Mouse (Mus musculus): ENCODE measurements around the gene Golgb1. TPM values are rescaled to one million over a fixed set of nuclear protein-coding genes. Genes with fewer than 3 reads are reported as not detected.

The Golgb1 gene
- polyA plus RNA-seq, 1 experiment from 2014 or later = 88.6 TPM

DNA sequence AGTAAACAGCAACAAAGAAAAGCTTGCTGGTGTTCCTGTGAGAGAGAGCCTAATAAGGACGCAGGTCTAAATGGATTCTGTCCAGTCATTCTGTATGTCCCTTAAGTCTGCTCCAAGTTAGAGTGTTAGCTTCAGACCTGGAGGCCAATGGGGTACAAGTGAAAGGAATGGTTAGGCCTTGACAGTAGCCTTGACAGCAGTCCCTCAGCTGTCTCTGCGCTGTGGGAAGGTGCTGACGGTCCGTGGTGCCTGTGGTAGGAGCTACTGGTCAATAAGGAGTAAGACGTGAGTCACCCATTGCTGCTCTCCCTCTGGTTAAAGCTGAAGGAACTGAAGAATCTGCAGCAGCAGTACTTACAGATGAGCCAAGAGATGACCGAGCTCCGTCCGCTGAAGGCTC lies 49.4 kb downstream of the Golgb1 start:
- ATAC-seq (ENCODE audit: low FRiP score, low TSS enrichment) (no peak), DNase-seq (no peak)
- H3K4me1 ChIP-seq (ENCODE audit: control insufficient read depth, insufficient read depth, low read length) = no peaks in the 10 kb centered on the region
- no peaks in the 10 kb centered on the region for H3K9me3 ChIP-seq (ENCODE audit: control insufficient read depth, low read length)
- H3K27ac ChIP-seq (replicated peaks; ENCODE audit: low read depth, low read length) = no peak overlapping the region
- H3K4me2 ChIP-seq (ENCODE audit: low read length) = no peak overlapping the region
- H3K36me3 ChIP-seq (ENCODE audit: control insufficient read depth, insufficient read depth, low read length) = peaks cover 71% of the 10 kb centered on the region
- WGBS = 95% methylated on average over 8 of the region's 8 CpGs
- no peaks in the 10 kb centered on the region for H3K27me3 ChIP-seq (ENCODE audit: control insufficient read depth, insufficient read depth, low read length)
- H3K9ac ChIP-seq (replicated peaks; ENCODE audit: low read length) = no peak overlapping the region
- H3K4me3 ChIP-seq (replicated peaks; ENCODE audit: low read depth, low read length) = no peak overlapping the region

DNA sequence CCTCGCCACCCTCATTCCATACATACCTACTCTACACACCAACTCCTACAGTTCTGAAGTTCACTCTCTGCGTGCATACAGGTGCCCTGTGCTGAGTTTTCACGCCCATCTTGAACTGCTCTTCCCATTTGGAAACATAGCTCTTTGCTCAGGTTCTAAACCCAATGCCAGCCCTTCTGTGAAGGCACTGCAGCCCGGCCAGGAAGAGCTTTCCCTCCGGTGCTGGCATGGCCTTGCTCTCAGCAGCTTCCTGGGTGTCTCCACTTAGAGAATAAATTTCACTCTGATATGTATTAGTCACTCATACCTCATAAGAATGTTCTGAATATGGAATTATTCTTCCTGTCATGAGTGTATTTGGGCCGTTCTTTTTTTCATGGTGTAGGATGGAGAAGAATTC lies 50.4 kb downstream of the Golgb1 start:
- Histone ChIP-seq H3K4me2 (ENCODE audit: low read length) (no peak overlapping the region), H3K9me3 (ENCODE audit: control insufficient read depth, low read length) (no peaks in the 10 kb centered on the region), H3K27me3 (ENCODE audit: control insufficient read depth, insufficient read depth, low read length) (no peaks in the 10 kb centered on the region), H3K36me3 (ENCODE audit: control insufficient read depth, insufficient read depth, low read length) (peaks cover 71% of the 10 kb centered on the region), H3K27ac (replicated peaks; ENCODE audit: low read depth, low read length) (no peak overlapping the region), H3K4me3 (replicated peaks; ENCODE audit: low read depth, low read length) (no peak overlapping the region), H3K9ac (replicated peaks; ENCODE audit: low read length) (no peak overlapping the region), H3K4me1 (ENCODE audit: control insufficient read depth, insufficient read depth, low read length) (no peaks in the 10 kb centered on the region)
- ATAC-seq (ENCODE audit: low FRiP score, low TSS enrichment) = no peak
- no peak for DNase-seq
- 97% methylated on average over 6 of the region's 6 CpGs for WGBS

DNA sequence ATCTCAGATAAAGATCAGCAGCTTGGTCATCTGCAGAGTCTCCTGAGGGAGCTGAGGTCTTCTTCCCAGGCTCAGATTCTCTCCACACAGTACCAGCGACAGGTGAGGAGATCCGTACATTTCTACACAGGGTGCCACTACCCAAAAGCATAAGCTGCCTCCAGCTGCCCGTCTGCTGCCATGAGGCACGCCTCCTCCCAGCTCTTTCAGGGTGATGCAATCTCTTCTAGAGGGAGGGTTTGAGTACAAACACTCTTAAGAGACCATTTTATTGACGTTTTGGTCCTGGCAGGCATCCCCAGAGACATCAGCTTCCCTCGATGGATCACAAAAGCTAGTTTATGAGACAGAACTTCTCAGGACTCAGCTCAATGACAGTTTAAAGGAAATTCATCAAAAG lies 50.9 kb downstream of the Golgb1 start:
- Histone ChIP-seq H3K9me3 (ENCODE audit: control insufficient read depth, low read length) (no peaks in the 10 kb centered on the region), H3K4me3 (replicated peaks; ENCODE audit: low read depth, low read length) (no peak overlapping the region), H3K36me3 (ENCODE audit: control insufficient read depth, insufficient read depth, low read length) (peaks cover 71% of the 10 kb centered on the region), H3K9ac (replicated peaks; ENCODE audit: low read length) (no peak overlapping the region), H3K27ac (replicated peaks; ENCODE audit: low read depth, low read length) (no peak overlapping the region), H3K4me2 (ENCODE audit: low read length) (no peak overlapping the region), H3K4me1 (ENCODE audit: control insufficient read depth, insufficient read depth, low read length) (no peaks in the 10 kb centered on the region), H3K27me3 (ENCODE audit: control insufficient read depth, insufficient read depth, low read length) (no peaks in the 10 kb centered on the region)
- ATAC-seq (ENCODE audit: low FRiP score, low TSS enrichment) (no peak), DNase-seq (no peak)
- WGBS = 86% methylated on average over 6 of the region's 6 CpGs

DNA sequence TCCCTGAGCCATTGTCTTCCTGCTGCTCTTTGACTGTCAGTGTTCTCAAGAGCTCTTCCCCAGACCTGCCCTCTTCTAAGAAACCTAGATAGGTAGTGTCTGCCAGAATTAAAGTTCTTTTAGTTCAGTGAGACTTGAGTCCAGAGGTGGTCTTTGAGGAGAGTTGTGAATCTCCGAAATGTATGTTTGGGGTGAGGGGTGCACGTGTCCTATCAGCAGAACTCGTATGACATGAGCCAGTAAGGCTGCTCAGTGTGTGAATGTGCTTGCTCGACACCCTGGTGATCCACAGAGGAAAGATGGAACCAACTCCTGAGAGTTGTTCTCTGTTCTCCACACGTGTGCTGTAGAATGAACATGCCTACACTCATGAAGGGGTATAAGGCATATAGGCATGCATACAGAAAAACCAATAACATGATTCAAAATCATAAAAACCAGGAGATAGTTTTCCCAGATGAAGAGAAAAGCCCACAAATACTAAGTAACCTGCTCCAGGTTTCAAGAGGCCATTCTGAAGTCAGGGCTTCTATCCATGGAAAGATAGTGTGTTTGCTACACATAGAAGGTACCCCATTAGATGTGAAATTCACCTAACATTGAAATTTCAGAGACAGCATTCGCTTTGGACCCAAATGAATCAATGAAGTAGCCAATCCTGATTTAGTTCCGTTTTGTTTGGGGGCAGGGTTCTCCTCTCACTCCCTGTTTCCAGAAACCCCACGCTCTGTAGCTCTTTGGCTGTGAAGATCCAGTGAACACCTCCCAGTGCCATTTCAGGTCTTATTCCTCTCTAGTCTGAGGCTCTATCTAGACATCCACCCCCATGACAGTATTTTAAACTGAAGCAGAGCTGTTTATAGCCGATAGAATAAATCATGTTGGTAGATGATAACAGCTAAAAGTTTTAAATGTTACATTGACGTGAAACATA lies 51.8 kb downstream of the Golgb1 start:
- ATAC-seq (ENCODE audit: low FRiP score, low TSS enrichment) (no peak), DNase-seq (no peak)
- H3K4me1 ChIP-seq (ENCODE audit: control insufficient read depth, insufficient read depth, low read length) = no peaks in the 10 kb centered on the region
- 93% methylated on average over 10 of the region's 10 CpGs for WGBS
- no peaks in the 10 kb centered on the region for H3K27me3 ChIP-seq (ENCODE audit: control insufficient read depth, insufficient read depth, low read length)
- H3K4me2 ChIP-seq (ENCODE audit: low read length) = no peak overlapping the region
- H3K36me3 ChIP-seq (ENCODE audit: control insufficient read depth, insufficient read depth, low read length) = peaks cover 76% of the 10 kb centered on the region
- H3K27ac ChIP-seq (replicated peaks; ENCODE audit: low read depth, low read length) = no peak overlapping the region
- H3K9ac ChIP-seq (replicated peaks; ENCODE audit: low read length) = no peak overlapping the region
- no peak overlapping the region for H3K4me3 ChIP-seq (replicated peaks; ENCODE audit: low read depth, low read length)
- H3K9me3 ChIP-seq (ENCODE audit: control insufficient read depth, low read length) = no peaks in the 10 kb centered on the region

DNA sequence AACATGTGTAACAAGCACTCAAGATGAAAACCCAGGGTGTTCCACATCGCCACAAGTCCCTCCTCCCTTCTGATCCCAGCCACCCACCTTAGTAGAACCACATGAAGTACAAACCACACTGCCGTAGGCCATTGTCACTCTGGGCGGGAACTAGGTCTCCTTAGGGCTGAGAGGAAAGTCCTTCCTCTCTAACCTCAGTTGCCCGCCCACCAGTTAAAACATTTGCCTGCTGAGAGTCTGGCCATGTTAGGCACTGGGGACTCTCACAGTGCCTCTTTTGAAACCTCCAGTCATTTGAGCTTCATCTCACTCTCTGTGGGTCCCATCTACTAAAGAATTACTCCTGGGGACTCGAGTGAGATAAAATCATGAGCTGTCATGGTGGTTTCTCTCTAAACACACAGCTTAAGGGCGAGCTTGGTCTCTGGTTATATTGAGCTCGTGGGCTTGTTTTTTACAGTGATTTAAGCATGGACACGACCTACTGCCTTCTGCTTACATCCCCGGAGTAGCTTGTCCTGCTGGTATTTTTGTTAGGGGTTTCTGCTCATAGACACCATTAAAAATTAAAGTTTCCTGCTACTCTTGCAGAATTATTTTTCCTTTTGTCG lies 52.7 kb downstream of the Golgb1 start:
- H3K36me3 ChIP-seq (ENCODE audit: control insufficient read depth, insufficient read depth, low read length) = peaks cover 80% of the 10 kb centered on the region
- ATAC-seq (ENCODE audit: low FRiP score, low TSS enrichment) = no peak

DNA sequence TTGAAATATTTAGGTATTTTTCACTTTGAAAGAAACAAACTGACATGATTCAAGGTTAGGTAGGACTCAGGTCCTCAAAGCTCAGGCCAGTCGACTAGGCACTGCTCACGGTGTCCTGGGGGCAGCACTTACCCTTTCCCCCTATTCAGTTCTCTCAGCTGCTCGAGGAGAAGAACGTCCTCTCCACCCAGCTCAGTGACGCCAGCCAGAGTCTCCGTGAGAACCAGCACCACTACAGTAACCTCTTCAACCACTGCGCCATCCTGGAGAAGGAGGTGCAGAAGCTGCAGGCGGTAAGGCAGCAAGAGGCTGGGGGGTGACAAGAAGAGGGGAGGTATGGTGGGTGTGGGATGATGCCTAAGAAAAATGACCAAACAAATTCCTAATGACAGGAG lies 53.2 kb downstream of the Golgb1 start:
- WGBS = 93% methylated on average over 8 of the region's 8 CpGs

More for the DNA sequence above, 52.7 kb downstream of the Golgb1 start:
- Histone ChIP-seq H3K9me3 (ENCODE audit: control insufficient read depth, low read length) (no peaks in the 10 kb centered on the region), H3K27me3 (ENCODE audit: control insufficient read depth, insufficient read depth, low read length) (no peaks in the 10 kb centered on the region), H3K9ac (replicated peaks; ENCODE audit: low read length) (no peak overlapping the region), H3K27ac (replicated peaks; ENCODE audit: low read depth, low read length) (no peak overlapping the region), H3K4me3 (replicated peaks; ENCODE audit: low read depth, low read length) (no peak overlapping the region), H3K4me2 (ENCODE audit: low read length) (no peak overlapping the region), H3K4me1 (ENCODE audit: control insufficient read depth, insufficient read depth, low read length) (no peaks in the 10 kb centered on the region)
- DNase-seq = no peak
- 90% methylated on average over 10 of the region's 10 CpGs for WGBS

DNA sequence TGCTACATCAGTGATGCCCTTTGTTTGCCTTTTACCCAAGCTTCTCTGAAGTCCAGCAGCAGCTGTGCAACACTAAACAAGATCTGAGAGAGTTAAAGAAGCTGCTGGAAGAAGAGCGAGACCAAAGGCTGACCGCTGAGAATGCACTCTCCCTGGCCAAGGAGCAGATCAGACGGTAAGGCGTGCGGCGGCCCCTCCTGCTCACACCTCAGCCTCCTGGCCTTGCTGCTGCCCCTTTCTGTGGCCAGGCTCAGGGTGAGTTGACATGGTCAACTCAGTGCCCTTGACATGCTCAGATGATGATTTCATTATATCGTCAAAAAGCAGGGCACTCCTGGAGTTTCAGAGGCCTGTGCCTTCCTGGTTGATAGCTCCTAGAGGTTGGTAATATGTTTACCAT lies 54.3 kb downstream of the Golgb1 start:
- H3K36me3 ChIP-seq (ENCODE audit: control insufficient read depth, insufficient read depth, low read length) = peaks cover 87% of the 10 kb centered on the region

More for the DNA sequence above, 53.2 kb downstream of the Golgb1 start:
- Histone ChIP-seq H3K4me3 (replicated peaks; ENCODE audit: low read depth, low read length) (no peak overlapping the region), H3K9me3 (ENCODE audit: control insufficient read depth, low read length) (no peaks in the 10 kb centered on the region), H3K4me1 (ENCODE audit: control insufficient read depth, insufficient read depth, low read length) (no peaks in the 10 kb centered on the region), H3K4me2 (ENCODE audit: low read length) (no peak overlapping the region), H3K27me3 (ENCODE audit: control insufficient read depth, insufficient read depth, low read length) (no peaks in the 10 kb centered on the region), H3K36me3 (ENCODE audit: control insufficient read depth, insufficient read depth, low read length) (peaks cover 85% of the 10 kb centered on the region), H3K27ac (replicated peaks; ENCODE audit: low read depth, low read length) (no peak overlapping the region), H3K9ac (replicated peaks; ENCODE audit: low read length) (no peak overlapping the region)
- no peak for DNase-seq
- ATAC-seq (ENCODE audit: low FRiP score, low TSS enrichment) = no peak

DNA sequence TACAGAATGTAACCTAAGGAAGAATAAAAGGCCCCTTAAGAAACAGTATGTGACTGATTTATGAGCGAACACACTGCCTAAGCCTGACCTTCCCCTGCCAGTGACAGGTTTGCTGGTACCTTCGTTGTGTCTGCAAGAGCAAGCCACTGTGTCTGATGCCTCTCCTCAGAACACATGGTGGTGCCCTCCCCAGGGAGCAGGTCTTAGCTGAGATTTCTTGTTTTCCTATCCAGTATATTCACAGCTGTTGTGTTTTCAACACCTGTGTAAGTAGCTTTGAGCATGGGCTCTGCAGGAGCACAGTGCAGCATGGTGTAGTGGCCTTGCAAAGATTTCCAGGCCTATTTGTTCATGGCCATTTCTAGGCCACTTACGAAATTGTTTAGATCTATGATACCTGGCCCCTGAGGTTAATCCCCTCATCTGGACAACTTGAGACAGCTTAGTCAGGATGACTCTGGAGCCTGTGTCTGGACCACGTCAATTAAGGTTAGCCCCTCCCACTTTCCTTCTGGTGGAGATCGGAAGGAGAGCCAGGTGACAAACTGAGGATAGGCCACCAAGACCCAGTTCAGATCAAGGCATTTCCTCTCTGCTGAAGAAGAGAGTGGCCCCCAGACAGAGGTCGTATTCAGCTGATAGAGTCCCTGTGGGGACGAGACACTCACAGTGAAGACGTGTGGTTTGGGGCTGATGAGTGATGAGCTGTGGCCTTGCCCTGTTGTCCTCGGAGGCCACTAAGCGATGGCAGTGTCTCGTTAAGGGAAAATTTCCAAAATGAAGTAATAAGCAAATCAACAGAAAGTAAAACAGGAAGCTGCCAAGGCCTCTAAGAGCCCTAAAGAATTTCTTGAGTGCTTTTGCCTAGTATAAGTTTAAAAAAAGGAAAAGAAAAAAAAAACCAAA lies 55.5 kb downstream of the Golgb1 start:
- Histone ChIP-seq H3K4me2 (ENCODE audit: low read length) (no peak overlapping the region), H3K27me3 (ENCODE audit: control insufficient read depth, insufficient read depth, low read length) (no peaks in the 10 kb centered on the region), H3K9me3 (ENCODE audit: control insufficient read depth, low read length) (no peaks in the 10 kb centered on the region), H3K9ac (replicated peaks; ENCODE audit: low read length) (no peak overlapping the region), H3K4me1 (ENCODE audit: control insufficient read depth, insufficient read depth, low read length) (no peaks in the 10 kb centered on the region), H3K36me3 (ENCODE audit: control insufficient read depth, insufficient read depth, low read length) (peaks cover 78% of the 10 kb centered on the region), H3K27ac (replicated peaks; ENCODE audit: low read depth, low read length) (no peak overlapping the region), H3K4me3 (replicated peaks; ENCODE audit: low read depth, low read length) (no peak overlapping the region)
- DNase-seq (no peak), ATAC-seq (ENCODE audit: low FRiP score, low TSS enrichment) (no peak)
- WGBS = 88% methylated on average over 11 of the region's 11 CpGs

More for the DNA sequence above, 54.3 kb downstream of the Golgb1 start:
- Histone ChIP-seq H3K27me3 (ENCODE audit: control insufficient read depth, insufficient read depth, low read length) (no peaks in the 10 kb centered on the region), H3K4me1 (ENCODE audit: control insufficient read depth, insufficient read depth, low read length) (no peaks in the 10 kb centered on the region), H3K9ac (replicated peaks; ENCODE audit: low read length) (no peak overlapping the region), H3K27ac (replicated peaks; ENCODE audit: low read depth, low read length) (no peak overlapping the region), H3K4me2 (ENCODE audit: low read length) (no peak overlapping the region), H3K4me3 (replicated peaks; ENCODE audit: low read depth, low read length) (no peak overlapping the region), H3K9me3 (ENCODE audit: control insufficient read depth, low read length) (no peaks in the 10 kb centered on the region)
- WGBS = 95% methylated on average over 7 of the region's 7 CpGs
- no peak for DNase-seq
- ATAC-seq (ENCODE audit: low FRiP score, low TSS enrichment) = no peak

Measured in midbrain, embryonic 14.5 days (tissue).